Mouse (Mus musculus): ENCODE measurements at regions not wholly inside any gene's neighbourhood (a gene's known extent, or its start where the extent isn't known, plus 50 kb on each side); places are given as distances from the start of the nearest gene placed in this dataset.
"Not testable (repeated sequence)": the region's sequence is repeated elsewhere in the genome, so short reads cannot be mapped to it uniquely, and the experiment has no call there.

DNA sequence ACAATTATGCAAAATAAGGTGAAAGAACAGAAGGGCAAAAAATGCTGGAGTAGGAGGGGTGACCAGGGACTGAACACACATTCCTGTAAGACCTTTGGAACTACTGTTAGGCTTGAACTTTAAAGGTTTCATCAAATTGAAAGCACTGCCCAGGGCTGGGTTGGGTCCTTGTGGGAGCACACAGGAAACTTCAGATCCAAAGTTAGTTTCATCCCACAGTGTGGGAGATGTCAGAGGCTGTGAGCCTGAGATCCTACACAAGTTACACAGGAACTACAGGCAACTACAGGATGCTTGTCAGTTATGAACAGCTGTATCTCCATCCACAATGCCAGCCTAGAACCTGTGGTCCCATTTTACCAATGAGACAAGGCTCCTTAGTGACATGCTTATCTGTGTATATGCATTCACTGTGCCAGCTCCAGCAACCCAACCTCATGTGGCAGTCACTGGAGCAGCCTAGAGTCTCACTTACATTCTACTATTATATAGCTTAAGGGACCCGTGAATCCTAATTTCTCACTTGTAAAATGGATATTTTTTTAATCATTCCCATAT lies 1334.4 kb upstream of the A1bg start:
- H3K36me3 ChIP-seq: no peaks in the 10 kb centered on the region
- no peaks in the 10 kb centered on the region for H3K27me3 ChIP-seq (ENCODE audit: low read depth, poor library complexity, severe bottlenecking)
- H3K9me3 ChIP-seq (replicated peaks): no peaks in the 10 kb centered on the region
- 89% methylated on average over 1 of the region's 1 CpGs for WGBS
- no peak for DNase-seq (ENCODE audit: low spot score)
- no peak overlapping the region for H3K4me3 ChIP-seq
- H3K27ac ChIP-seq (replicated peaks): no peak overlapping the region
- peaks cover 13% of the 10 kb centered on the region for H3K4me1 ChIP-seq

DNA sequence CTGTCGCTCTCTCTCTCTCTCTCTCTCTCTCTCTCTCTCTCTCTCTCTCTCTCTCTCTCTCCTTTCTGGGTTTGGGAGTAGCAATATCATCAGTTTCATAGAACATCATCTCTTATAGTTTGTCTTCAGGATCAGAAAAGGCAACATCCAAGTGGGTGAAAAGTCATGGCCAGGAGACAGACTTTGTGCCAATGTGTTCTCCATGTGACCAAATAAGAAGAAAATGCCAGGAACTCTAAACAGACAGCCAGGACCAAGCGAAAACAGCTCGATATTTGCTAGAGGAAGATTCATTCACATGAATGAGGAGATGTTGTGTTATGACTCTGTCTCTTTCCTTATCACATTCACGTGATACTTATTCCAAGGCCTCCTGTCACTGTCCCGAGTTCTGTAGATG lies 1332.8 kb upstream of the A1bg start:
- 95% methylated on average over 5 of the region's 5 CpGs for WGBS
- Histone ChIP-seq H3K9me3 (replicated peaks) (no peaks in the 10 kb centered on the region), H3K27me3 (ENCODE audit: low read depth, poor library complexity, severe bottlenecking) (no peaks in the 10 kb centered on the region), H3K27ac (replicated peaks) (no peak overlapping the region), H3K4me1 (peaks cover 13% of the 10 kb centered on the region), H3K4me3 (no peak overlapping the region), H3K36me3 (no peaks in the 10 kb centered on the region)
- no peak for DNase-seq (ENCODE audit: low spot score)

DNA sequence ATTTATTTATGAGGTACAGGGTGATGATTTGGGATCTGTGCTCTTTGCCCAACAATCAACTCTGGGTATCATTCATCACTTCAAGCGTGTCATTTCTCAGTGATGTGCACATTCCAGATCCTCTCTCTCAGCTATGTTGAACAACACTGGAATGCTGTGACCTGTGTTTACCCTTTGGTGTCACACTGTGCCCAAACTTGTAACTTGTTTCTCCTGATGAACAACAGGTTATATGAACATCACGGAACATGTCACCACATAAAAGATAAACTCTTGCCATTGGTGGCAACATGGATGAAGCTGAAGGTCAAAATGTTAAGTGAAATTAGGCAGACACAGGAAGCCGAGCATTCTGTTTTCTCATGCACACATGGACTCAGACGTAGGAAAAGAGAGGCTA lies 1330.9 kb upstream of the A1bg start:
- Histone ChIP-seq H3K9me3 (replicated peaks) (no peaks in the 10 kb centered on the region), H3K36me3 (no peaks in the 10 kb centered on the region), H3K27ac (replicated peaks) (no peak overlapping the region), H3K4me1 (peaks cover 12% of the 10 kb centered on the region), H3K4me3 (no peak overlapping the region), H3K27me3 (ENCODE audit: low read depth, poor library complexity, severe bottlenecking) (no peaks in the 10 kb centered on the region)
- no peak for DNase-seq (ENCODE audit: low spot score)
- 87% methylated on average over 4 of the region's 4 CpGs for WGBS

DNA sequence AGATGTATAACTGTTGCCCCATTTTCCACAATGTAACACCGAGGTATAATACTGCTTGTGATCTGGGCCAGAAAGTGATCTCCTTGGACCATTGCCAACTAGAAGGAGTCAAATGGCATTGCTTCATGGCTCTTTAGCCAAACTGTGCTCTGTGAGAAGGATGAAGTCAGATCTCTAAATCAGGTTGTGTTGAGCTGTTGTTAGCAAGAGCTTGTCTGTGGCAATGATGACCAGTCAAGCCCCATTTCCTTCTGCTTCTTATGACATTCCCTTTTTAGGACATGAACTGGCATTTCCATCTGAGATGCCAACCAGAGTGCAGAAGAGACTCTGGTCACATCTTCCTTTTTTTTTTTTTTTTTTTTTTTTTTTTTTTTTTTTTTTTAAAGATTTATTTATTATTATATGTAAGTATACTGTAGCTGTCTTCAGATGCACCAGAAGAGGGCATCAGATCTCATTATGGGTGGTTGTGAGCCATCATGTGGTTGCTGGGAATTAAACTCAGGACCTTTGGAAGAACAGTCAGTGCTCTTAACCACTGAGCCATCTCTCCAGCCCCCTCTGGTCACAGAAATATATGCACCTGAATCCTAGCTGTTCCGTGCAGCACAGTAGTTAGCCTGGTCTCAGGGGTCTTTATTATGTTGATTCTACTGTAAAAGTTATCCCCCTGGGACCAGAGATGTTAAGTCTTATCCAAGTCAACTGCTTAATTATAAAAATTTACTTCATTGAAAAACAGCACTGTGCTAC lies 1329.4 kb upstream of the A1bg start:
- H3K9me3 ChIP-seq (replicated peaks); H3K4me1 ChIP-seq; DNase-seq (ENCODE audit: low spot score); H3K27ac ChIP-seq (replicated peaks); H3K4me3 ChIP-seq; H3K36me3 ChIP-seq; H3K27me3 ChIP-seq (ENCODE audit: low read depth, poor library complexity, severe bottlenecking): not testable (repeated sequence)
- WGBS: 94% methylated on average over 2 of the region's 2 CpGs

DNA sequence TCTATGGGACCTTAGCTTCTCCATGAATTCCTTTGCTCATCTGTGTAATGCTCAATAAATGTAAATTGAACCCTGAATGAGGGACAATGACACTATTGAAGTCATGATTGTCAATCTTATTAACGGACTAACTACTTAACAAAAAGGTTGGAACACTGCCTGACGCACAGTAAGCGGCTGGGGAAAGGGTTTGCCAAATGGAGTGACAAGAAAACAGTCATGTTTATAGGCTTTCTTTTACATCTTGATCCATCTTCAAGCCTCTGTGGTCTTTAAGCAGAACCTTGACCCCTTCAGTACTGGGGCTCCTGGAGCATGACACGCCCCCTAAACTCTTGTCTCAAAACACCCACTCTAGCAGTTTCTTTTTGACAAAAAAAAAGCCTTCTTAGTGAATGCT lies 1326.6 kb upstream of the A1bg start:
- Histone ChIP-seq H3K9me3 (replicated peaks) (no peaks in the 10 kb centered on the region), H3K27me3 (ENCODE audit: low read depth, poor library complexity, severe bottlenecking) (no peaks in the 10 kb centered on the region), H3K27ac (replicated peaks) (no peak overlapping the region), H3K4me1 (no peaks in the 10 kb centered on the region), H3K4me3 (no peak overlapping the region), H3K36me3 (no peaks in the 10 kb centered on the region)
- no peak for DNase-seq (ENCODE audit: low spot score)
- WGBS: 75% methylated on average over 4 of the region's 4 CpGs

DNA sequence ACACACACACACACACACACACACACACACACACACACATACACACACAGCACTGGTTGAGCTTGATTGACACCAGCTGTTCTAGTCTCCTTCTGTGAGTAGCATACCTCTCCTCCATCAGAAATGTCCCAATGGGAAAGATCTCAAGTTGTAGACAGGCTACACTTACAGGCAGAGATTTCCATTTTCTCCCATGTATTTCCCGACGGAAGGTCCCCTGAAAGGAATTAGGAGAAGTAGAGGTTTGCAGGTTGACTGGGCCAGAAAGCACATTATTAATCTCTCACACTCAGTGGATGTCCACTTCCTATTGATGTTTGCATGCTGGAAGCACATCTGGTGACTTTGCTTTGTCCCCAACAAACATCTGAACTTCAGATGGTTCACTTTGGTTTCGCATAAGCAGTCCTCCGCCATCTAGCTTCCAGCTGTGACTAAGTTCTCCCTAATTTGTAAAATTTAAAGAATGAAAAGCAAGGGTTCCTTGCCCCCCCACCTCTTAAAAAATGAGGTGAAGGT lies 1323.8 kb upstream of the A1bg start:
- H3K4me3 ChIP-seq: no peak overlapping the region
- no peak for DNase-seq (ENCODE audit: low spot score)
- no peaks in the 10 kb centered on the region for H3K9me3 ChIP-seq (replicated peaks)
- 89% methylated on average over 4 of the region's 4 CpGs for WGBS
- no peaks in the 10 kb centered on the region for H3K27me3 ChIP-seq (ENCODE audit: low read depth, poor library complexity, severe bottlenecking)
- H3K27ac ChIP-seq (replicated peaks): no peak overlapping the region
- H3K36me3 ChIP-seq: no peaks in the 10 kb centered on the region
- H3K4me1 ChIP-seq: no peaks in the 10 kb centered on the region

DNA sequence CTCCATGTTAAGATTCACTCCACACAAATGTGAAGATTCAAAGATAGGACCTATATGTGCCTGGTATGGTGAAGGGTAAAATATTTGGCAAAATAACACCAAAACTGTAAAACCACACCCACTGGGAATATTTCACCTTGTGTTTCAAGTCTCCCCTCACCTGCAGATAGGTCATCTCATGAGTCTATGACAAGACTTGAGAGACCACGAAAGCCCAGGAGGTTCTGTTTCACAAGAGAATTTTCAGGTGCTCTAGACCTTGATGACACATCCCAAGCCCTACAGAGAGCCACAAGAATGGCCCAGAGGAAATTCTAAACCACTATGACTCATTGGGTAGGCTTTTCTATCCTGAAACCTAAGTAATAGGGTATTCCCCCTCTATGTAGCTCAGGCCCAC lies 1322.4 kb upstream of the A1bg start:
- Histone ChIP-seq H3K4me3 (no peak overlapping the region), H3K27ac (replicated peaks) (no peak overlapping the region), H3K36me3 (no peaks in the 10 kb centered on the region), H3K27me3 (ENCODE audit: low read depth, poor library complexity, severe bottlenecking) (no peaks in the 10 kb centered on the region), H3K4me1 (no peaks in the 10 kb centered on the region), H3K9me3 (replicated peaks) (no peaks in the 10 kb centered on the region)
- DNase-seq (ENCODE audit: low spot score): no peak
- 80% methylated on average over 1 of the region's 1 CpGs for WGBS

DNA sequence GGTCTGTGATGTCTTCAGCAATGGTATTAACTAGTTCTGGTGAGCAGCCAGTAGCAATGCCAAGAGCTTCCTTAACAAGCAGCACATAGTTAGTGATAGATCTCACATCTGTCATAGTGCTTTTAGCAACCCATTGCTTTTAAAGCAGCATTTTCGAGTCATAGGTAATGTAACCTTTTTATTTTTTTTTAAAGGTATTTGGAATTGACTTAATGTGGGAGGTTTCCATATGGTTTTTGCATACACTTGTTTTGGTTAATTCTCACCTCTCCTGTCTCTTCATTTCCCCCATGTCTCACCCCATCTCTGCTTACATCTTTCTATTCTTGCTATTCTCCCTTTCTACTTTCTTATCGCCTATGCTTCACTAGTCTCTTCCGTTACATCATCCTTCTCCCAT lies 1322.0 kb upstream of the A1bg start:
- Histone ChIP-seq H3K27ac (replicated peaks) (no peak overlapping the region), H3K9me3 (replicated peaks) (no peaks in the 10 kb centered on the region), H3K4me3 (no peak overlapping the region), H3K4me1 (no peaks in the 10 kb centered on the region), H3K27me3 (ENCODE audit: low read depth, poor library complexity, severe bottlenecking) (no peaks in the 10 kb centered on the region), H3K36me3 (no peaks in the 10 kb centered on the region)
- no peak for DNase-seq (ENCODE audit: low spot score)
- WGBS: 93% methylated on average over 3 of the region's 3 CpGs

DNA sequence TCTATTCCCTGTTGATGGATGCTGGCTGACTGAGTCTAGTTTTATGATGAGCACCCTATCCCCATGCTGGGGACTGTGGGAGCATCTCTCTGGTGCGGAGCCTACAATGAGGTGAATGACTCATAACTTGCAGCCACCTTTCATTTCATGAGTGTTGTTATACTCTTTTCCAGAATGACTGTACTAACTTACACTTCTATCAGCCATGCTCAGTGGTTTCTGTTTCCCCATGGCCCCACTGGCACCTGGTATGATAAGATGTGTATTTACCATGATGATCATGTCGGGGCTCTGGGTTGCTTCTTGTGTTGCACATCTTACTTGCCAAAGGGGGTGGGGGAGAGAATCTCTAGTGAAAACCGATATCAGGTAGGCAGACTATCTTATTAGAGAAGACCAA lies 1317.2 kb upstream of the A1bg start:
- H3K27me3 ChIP-seq (ENCODE audit: low read depth, poor library complexity, severe bottlenecking): no peaks in the 10 kb centered on the region
- no peak overlapping the region for H3K27ac ChIP-seq (replicated peaks)
- H3K9me3 ChIP-seq (replicated peaks): no peaks in the 10 kb centered on the region
- 91% methylated on average over 3 of the region's 3 CpGs for WGBS
- H3K4me3 ChIP-seq: no peak overlapping the region
- DNase-seq (ENCODE audit: low spot score): no peak
- H3K4me1 ChIP-seq: no peaks in the 10 kb centered on the region
- H3K36me3 ChIP-seq: no peaks in the 10 kb centered on the region

DNA sequence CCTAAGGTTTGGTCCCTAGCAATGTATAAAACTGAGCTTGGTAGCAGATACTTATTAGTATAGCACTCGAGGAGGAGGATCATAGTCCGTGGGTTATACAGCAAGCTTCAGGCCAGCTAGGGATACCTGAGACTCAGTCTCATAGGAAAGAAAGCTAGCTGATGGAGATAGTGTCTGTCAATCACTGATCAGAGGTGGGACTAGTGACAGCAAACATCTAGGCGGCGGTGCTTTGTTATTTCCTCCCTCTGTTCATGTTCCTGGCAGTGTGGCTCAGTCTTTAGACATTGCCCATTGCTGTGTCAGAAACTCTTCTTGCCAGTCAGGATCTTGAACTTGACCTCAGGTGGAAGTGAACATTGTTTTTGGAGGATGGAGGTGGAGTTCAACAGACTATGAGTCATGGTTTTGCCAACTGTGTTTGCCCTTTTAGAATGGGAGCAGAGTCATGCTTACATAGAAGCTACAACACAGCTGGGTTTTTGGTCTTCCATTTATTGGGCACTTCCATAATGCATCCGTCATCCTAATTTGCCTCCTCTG lies 1315.8 kb upstream of the A1bg start:
- no peaks in the 10 kb centered on the region for H3K27me3 ChIP-seq (ENCODE audit: low read depth, poor library complexity, severe bottlenecking)

DNA sequence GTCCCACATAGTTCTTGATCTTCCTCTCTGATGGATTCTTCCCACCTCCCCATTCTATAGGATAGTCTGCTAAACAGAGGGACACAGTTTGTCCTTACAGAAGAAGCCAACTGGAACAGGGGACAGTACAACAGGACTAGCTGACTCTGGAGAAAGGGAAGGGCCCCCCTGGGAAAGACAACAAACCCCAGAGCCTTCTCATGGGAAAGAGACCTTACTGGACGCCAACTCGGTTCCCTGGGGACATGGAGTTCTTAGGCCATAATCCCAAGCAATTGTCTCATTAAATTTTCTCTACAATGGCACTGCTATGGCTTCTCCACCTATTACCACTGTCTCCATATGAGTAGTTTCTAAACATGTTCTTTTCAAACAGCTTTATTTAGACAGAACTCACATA lies 1313.2 kb upstream of the A1bg start:
- Histone ChIP-seq H3K4me3 (no peak overlapping the region), H3K36me3 (no peaks in the 10 kb centered on the region), H3K9me3 (replicated peaks) (no peaks in the 10 kb centered on the region), H3K27me3 (ENCODE audit: low read depth, poor library complexity, severe bottlenecking) (no peaks in the 10 kb centered on the region), H3K4me1 (no peaks in the 10 kb centered on the region), H3K27ac (replicated peaks) (no peak overlapping the region)
- WGBS: 67% methylated on average over 2 of the region's 2 CpGs
- DNase-seq (ENCODE audit: low spot score): no peak

More for the DNA sequence above, 1315.8 kb upstream of the A1bg start:
- H3K36me3 ChIP-seq: no peaks in the 10 kb centered on the region
- no peaks in the 10 kb centered on the region for H3K4me1 ChIP-seq
- H3K27ac ChIP-seq (replicated peaks): no peak overlapping the region
- H3K4me3 ChIP-seq: no peak overlapping the region
- DNase-seq (ENCODE audit: low spot score): no peak
- no peaks in the 10 kb centered on the region for H3K9me3 ChIP-seq (replicated peaks)
- WGBS: 90% methylated on average over 5 of the region's 5 CpGs

DNA sequence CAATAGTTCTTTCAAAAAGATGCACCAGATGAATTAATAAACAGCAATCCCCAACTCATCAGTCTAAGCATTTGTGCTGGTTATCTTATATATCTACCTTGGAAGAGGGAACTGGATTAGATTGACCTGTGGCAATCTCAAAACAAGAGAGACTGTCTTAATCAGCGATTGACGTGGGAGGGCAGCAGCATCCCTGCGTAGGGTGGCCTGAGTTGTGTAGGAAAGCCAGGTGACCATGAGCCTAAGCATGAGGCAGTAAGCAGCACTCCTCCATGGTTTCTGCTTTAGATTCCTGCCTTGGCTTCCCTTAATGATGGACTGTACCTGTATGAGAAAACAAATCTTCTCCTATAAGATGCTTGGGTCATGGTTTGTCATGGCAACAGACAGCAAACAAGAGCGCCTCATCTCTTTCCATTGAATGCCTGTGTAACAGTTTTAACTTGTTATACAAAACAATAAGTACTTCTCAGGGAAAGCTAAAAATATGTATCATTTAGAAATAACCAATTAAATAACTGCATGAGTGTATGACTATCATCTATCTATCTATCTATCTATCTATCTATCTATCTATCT lies 1311.5 kb upstream of the A1bg start:
- Histone ChIP-seq H3K4me3 (no peak overlapping the region), H3K27me3 (ENCODE audit: low read depth, poor library complexity, severe bottlenecking) (no peaks in the 10 kb centered on the region), H3K36me3 (no peaks in the 10 kb centered on the region), H3K4me1 (no peaks in the 10 kb centered on the region), H3K9me3 (replicated peaks) (no peaks in the 10 kb centered on the region), H3K27ac (replicated peaks) (no peak overlapping the region)
- WGBS: 92% methylated on average over 4 of the region's 4 CpGs
- DNase-seq (ENCODE audit: low spot score): no peak

DNA sequence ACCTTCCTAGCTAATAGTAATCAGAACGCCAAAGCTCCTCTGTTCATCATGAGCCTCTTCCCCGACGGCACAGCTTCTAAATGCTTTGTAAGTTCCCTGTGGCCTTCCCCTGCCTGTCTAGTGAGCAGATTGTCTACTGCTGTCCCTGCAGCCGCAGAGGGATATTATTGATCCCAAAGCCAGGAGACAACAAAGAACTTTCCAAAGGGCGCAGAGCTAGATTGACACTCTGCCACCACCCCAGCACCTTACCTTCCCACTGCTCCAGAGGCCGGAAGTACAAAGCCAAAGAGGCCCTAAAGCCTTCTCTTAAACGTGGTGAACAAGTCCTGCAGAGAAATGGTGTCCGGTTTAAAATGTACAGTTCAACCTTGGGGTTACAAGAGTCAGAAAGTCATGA lies 1310.3 kb upstream of the A1bg start:
- Histone ChIP-seq H3K27me3 (ENCODE audit: low read depth, poor library complexity, severe bottlenecking) (no peaks in the 10 kb centered on the region), H3K27ac (replicated peaks) (no peak overlapping the region), H3K4me1 (no peaks in the 10 kb centered on the region), H3K9me3 (replicated peaks) (no peaks in the 10 kb centered on the region), H3K4me3 (no peak overlapping the region), H3K36me3 (no peaks in the 10 kb centered on the region)
- WGBS: 82% methylated on average over 8 of the region's 8 CpGs
- DNase-seq (ENCODE audit: low spot score): no peak

Data from midbrain, embryonic 10.5 days (tissue).